Mouse (Mus musculus) neural tube, embryonic 15.5 days (tissue): ENCODE data around the gene Usmg5. TPM values are rescaled to one million over a fixed set of nuclear protein-coding genes. Genes with fewer than 3 reads are reported as not detected.
A peak's percentile ranks its signal among the peaks of the same experiment; 100 is the strongest.

ENCODE experiments used
- ATAC-seq: fragments of 200-750 bp; cut with Nextera tagmentation; 2 replicates; pipeline ENCODE4 v1.8.0; 2017; ENCODE audit warnings: mild to moderate bottlenecking, moderate TSS enrichment, moderate library complexity; ENCODE audit not compliant: low FRiP score
- H3K27ac ChIP-seq: fragments of 300-500 bp; sonication (generic); replicated peaks from 2 replicates; pipeline ENCODE4 v1.5.1; 2015; ENCODE audit warnings: mild to moderate bottlenecking, inconsistent platforms
- H3K27me3 ChIP-seq: fragments of 300-500 bp; sonication (generic); replicated peaks from 2 replicates; pipeline ENCODE4 v1.6.1; 2015; ENCODE audit warnings: inconsistent platforms
- H3K36me3 ChIP-seq: fragments of 300-500 bp; sonication (generic); 2 replicates; pipeline ENCODE4 v1.6.1; 2015; ENCODE audit warnings: inconsistent platforms
- H3K4me1 ChIP-seq: fragments of 300-500 bp; sonication (generic); 2 replicates; pipeline ENCODE4 v1.6.1; 2015; ENCODE audit warnings: inconsistent platforms
- H3K4me2 ChIP-seq: fragments of 300-500 bp; sonication (generic); 2 replicates; pipeline ENCODE4 v1.6.1; 2015; ENCODE audit warnings: inconsistent platforms, mild to moderate bottlenecking, moderate library complexity
- H3K4me3 ChIP-seq: fragments of 300-500 bp; sonication (generic); replicated peaks from 2 replicates; pipeline ENCODE4 v1.5.1; 2015; ENCODE audit warnings: mild to moderate bottlenecking, inconsistent platforms
- H3K9ac ChIP-seq: fragments of 300-500 bp; sonication (generic); replicated peaks from 2 replicates; pipeline ENCODE4 v1.6.1; 2015; ENCODE audit warnings: mild to moderate bottlenecking, inconsistent platforms
- H3K9me3 ChIP-seq: fragments of 300-500 bp; sonication (generic); replicated peaks from 2 replicates; pipeline ENCODE4 v1.6.1; 2016; ENCODE audit warnings: inconsistent platforms
- WGBS: fragments of 180-500 bp; shearing (Covaris S2); methylation state at CpG from one replicate; pipeline ENCODE4 v1.1.7; 2015; ENCODE audit warnings: mixed read lengths; 5-methylcytosine and 5-hydroxymethylcytosine counted together
- polyA plus RNA-seq: library from polyadenylated mRNA; unstranded; fragments of >200 nt; fragmentation: Nextera tagmentation; extraction: Ambion mirVana; gene quantifications from 2 replicates; pipeline ENCODE4 v1.2.1, GENCODE M21; 2015

The Usmg5 gene
- polyA plus RNA-seq, 1 experiment from 2014 or later = 1,925 TPM

- H3K27me3 ChIP-seq = no peaks in the 10 kb centered on the region
- H3K9me3 ChIP-seq = no peaks in the 10 kb centered on the region
- 48% methylated on average over 4 of the region's 4 CpGs for WGBS
- H3K27ac ChIP-seq = no peak overlapping the region
- no peak for ATAC-seq
- no peak overlapping the region for H3K9ac ChIP-seq
- peaks cover 73% of the 10 kb centered on the region for H3K36me3 ChIP-seq
- H3K4me3 ChIP-seq = no peak overlapping the region
- H3K4me2 ChIP-seq = no peak overlapping the region
- no peaks in the 10 kb centered on the region for H3K4me1 ChIP-seq
Measured at GRCm38 (mm10) chr19:47121054-47121453, 30.6 kb upstream of the Usmg5 start.

GRCm38 (mm10) chr19:47118634-47119033, 28.2 kb upstream of the Usmg5 start:
- H3K36me3 ChIP-seq = peaks cover 74% of the 10 kb centered on the region
- no peak overlapping the region for H3K4me3 ChIP-seq
- no peaks in the 10 kb centered on the region for H3K4me1 ChIP-seq

GRCm38 (mm10) chr19:47104641-47105271, 14.3 kb upstream of the Usmg5 start:
- no peaks in the 10 kb centered on the region for H3K4me1 ChIP-seq
- H3K9ac ChIP-seq = no peak overlapping the region
- ATAC-seq = no peak
- WGBS = 93% methylated on average over 9 of the region's 9 CpGs
- no peak overlapping the region for H3K4me2 ChIP-seq
- H3K27me3 ChIP-seq = no peaks in the 10 kb centered on the region
- no peak overlapping the region for H3K4me3 ChIP-seq
- H3K27ac ChIP-seq = no peak overlapping the region
- H3K36me3 ChIP-seq = peaks cover 99% of the 10 kb centered on the region
- no peaks in the 10 kb centered on the region for H3K9me3 ChIP-seq

More at GRCm38 (mm10) chr19:47118634-47119033, 28.2 kb upstream of the Usmg5 start:
- no peak overlapping the region for H3K9ac ChIP-seq
- 86% methylated on average over 2 of the region's 2 CpGs for WGBS
- ATAC-seq = no peak
- H3K27me3 ChIP-seq = no peaks in the 10 kb centered on the region
- no peaks in the 10 kb centered on the region for H3K9me3 ChIP-seq
- H3K4me2 ChIP-seq = no peak overlapping the region
- H3K27ac ChIP-seq = no peak overlapping the region

- no peak for ATAC-seq
- Histone ChIP-seq H3K4me3 (no peak overlapping the region), H3K9me3 (no peaks in the 10 kb centered on the region), H3K27me3 (no peaks in the 10 kb centered on the region), H3K36me3 (peaks cover 99% of the 10 kb centered on the region), H3K4me2 (no peak overlapping the region), H3K4me1 (no peaks in the 10 kb centered on the region), H3K27ac (no peak overlapping the region), H3K9ac (no peak overlapping the region)
- 96% methylated on average over 5 of the region's 5 CpGs for WGBS
Measured at GRCm38 (mm10) chr19:47101080-47101479, 10.6 kb upstream of the Usmg5 start.

DNA sequence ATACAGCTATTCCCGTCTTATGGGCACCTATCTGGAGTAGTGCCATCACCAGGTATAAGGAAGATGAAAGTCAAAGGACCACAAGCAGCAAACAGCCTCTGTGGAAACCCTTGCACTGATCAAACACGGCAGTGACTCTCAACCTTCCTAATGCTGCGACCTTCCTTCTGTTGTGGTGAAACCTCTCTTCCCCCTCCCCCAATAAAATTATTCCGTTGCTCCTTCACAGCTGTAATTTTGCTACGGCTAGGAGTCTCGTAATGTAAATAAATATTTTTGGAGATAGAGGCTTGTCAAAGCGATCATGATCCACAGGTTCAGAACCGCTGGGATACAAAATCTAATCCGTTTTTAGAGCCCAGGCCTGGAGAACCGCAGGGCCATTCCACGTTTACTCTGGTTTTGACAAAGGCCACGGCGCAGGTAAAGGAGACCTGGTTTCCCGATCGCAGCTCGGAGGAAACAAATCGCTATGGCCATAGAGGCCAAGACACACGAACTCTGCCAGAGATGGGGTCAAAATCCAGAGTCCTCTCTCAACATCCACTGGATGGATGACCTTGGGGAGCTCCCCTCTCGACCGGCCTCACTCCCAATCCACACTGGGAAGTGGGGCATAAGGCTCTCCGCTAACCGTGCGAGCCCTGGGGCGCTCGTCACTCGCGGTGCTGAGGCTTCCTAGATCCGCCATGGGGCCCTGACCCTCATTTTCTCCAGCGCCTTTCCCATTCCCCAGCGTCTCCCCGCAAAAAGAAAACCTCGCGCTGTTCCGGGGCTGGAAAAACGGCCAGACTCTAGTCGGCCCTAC, 525 bp downstream of the Usmg5 start:
- Histone ChIP-seq H3K36me3 (peaks cover 29% of the 10 kb centered on the region), H3K9me3 (no peaks in the 10 kb centered on the region), H3K27ac (peak overlapping the region; percentile 91), H3K4me3 (peak overlapping the region; percentile 94), H3K9ac (peak overlapping the region; percentile 99), H3K4me2 (peak overlapping the region; percentile 68), H3K4me1 (peaks cover 31% of the 10 kb centered on the region), H3K27me3 (no peaks in the 10 kb centered on the region)
- peak; percentile 65 for ATAC-seq
- WGBS = 2% methylated on average over 36 of the region's 36 CpGs

- Histone ChIP-seq H3K36me3 (peaks cover 33% of the 10 kb centered on the region), H3K27me3 (no peaks in the 10 kb centered on the region), H3K4me1 (peaks cover 31% of the 10 kb centered on the region), H3K9ac (no peak overlapping the region), H3K4me2 (no peak overlapping the region), H3K27ac (no peak overlapping the region), H3K9me3 (no peaks in the 10 kb centered on the region), H3K4me3 (no peak overlapping the region)
- WGBS = 94% methylated on average over 3 of the region's 3 CpGs
- ATAC-seq = no peak
Measured at GRCm38 (mm10) chr19:47088226-47088625, 2.2 kb downstream of the Usmg5 start.

DNA sequence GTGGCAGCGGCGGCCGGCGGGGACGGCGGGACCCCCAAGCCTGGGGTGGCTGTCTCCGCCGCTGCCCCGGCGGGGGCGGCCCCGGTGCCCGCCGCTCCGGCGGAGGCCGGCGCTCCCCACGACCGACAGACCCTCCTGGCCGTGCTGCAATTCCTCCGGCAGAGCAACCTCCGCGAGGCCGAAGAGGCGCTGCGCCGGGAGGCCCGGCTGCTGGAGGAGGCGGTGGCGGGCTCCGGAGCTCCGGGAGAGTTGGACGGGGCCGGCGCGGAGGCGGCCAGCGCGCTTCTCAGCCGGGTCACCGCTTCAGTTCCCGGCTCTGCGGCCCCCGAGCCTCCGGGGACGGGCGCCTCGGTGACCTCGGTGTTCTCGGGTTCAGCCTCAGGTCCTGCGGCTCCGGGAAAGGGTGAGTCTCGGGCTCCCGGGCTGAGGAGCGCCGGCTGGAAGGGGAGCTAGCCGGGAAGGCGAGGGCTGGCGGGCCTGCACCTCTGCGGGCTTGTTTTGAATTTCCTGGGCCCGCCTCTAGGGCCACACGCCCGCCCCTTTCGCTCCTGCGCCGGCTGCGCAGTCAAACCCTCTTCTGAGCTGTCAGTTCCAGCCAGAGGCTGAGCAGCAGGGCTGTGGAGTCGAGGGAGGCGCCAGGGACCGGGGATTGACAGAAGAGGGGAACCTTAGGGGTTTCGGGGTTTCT, 22.4 kb downstream of the Usmg5 start:
- H3K4me3 ChIP-seq = peak overlapping the region; percentile 89
- ATAC-seq = peak; percentile 91
- H3K9me3 ChIP-seq = no peaks in the 10 kb centered on the region
- peak overlapping the region; percentile 90 for H3K27ac ChIP-seq
- peak overlapping the region; percentile 64 for H3K4me2 ChIP-seq
- no peaks in the 10 kb centered on the region for H3K27me3 ChIP-seq
- H3K4me1 ChIP-seq = peaks cover 13% of the 10 kb centered on the region
- H3K36me3 ChIP-seq = peaks cover 26% of the 10 kb centered on the region
- peak overlapping the region; percentile 79 for H3K9ac ChIP-seq
- WGBS = under 1% methylated on average over 60 of the region's 72 CpGs

GRCm38 (mm10) chr19:47067096-47067882, 23.2 kb downstream of the Usmg5 start, which contains the start of gene Taf5:
Gene Taf5 (plus strand): TSS chr19:47067746.
- peak within 1 kb of the TSS; percentile 64 for H3K4me2 ChIP-seq
- WGBS = 10% methylated on average over 49 of the region's 49 CpGs
- peak within 1 kb of the TSS; percentile 89 for H3K4me3 ChIP-seq
- no peaks in the 10 kb centered on the region for H3K27me3 ChIP-seq
- peaks cover 13% of the 10 kb centered on the region for H3K4me1 ChIP-seq
- H3K36me3 ChIP-seq = peaks cover 18% of the 10 kb centered on the region
- ATAC-seq = peak; percentile 77
- H3K27ac ChIP-seq = peak within 1 kb of the TSS; percentile 90
- peak within 1 kb of the TSS; percentile 79 for H3K9ac ChIP-seq
- H3K9me3 ChIP-seq = no peaks in the 10 kb centered on the region

DNA sequence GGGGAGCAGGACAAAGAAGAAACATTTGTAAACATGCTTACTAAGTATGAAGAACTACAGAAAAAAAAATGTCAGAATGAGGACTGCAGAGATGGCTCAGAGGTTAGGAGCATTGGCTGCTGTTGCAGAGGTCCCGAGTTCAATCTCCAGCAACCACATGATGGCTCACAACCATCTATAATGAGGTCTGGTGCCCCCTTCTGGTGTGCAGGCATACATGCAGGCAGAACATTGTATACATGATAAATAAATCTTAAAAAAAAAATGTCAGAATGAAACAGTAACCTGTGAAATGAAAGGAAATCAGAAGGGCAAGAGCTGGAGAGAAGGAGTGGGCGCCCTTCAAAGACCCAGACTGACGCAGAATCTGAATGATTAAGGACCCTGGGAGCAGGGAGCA, 24.6 kb downstream of the Usmg5 start:
- Histone ChIP-seq H3K4me3 (no peak overlapping the region), H3K27me3 (no peaks in the 10 kb centered on the region), H3K9me3 (no peaks in the 10 kb centered on the region), H3K4me1 (peaks cover 13% of the 10 kb centered on the region), H3K27ac (no peak overlapping the region), H3K4me2 (no peak overlapping the region), H3K36me3 (peaks cover 4% of the 10 kb centered on the region; the same call in 1 of the 2 replicates), H3K9ac (no peak overlapping the region)
- WGBS = 92% methylated on average over 3 of the region's 3 CpGs
- ATAC-seq = no peak

DNA sequence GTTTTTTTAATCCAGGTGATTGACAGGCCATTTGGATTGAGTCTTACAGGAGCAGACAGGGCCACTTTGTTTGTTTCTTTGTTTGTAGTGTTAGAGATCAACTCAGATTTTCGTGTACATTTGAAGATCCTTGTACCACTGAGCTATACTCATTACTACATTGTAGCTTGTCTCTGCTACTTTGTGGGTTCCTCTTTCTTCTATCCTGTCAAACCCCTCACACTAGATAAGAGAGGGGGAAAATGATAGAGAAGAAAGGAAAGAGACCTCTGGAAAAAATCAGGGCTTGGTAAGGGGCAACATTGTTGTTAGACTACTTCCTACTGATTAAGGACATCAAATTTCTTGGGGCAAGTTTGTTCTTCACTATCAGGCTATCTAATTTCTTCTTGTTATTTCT, 32.8 kb downstream of the Usmg5 start:
- no peaks in the 10 kb centered on the region for H3K36me3 ChIP-seq
- WGBS = 72% methylated on average over 1 of the region's 1 CpGs
- no peaks in the 10 kb centered on the region for H3K9me3 ChIP-seq
- H3K27ac ChIP-seq = no peak overlapping the region
- no peak overlapping the region for H3K4me2 ChIP-seq
- no peak for ATAC-seq
- H3K27me3 ChIP-seq = no peaks in the 10 kb centered on the region
- no peak overlapping the region for H3K4me3 ChIP-seq
- no peaks in the 10 kb centered on the region for H3K4me1 ChIP-seq
- no peak overlapping the region for H3K9ac ChIP-seq

DNA sequence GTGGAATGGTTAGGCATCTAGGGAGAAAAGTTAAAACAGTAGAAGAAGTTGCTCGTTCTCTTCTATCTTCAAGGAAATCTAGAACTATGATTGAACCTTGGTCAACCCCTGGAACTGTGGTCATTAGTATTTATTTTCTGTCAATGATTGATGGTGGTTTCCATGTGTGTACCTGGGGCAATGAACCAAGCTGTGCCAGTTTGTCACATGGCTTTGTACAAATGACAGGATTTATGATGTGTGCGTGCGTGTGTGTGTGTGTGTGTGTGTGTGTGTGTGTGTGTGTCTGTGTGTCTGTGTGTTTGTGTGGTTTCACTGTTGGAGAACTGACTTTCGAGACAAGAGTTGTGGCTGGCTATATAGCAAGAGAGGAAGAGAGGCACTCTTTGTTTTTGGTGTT, 37.0 kb downstream of the Usmg5 start:
- H3K27me3 ChIP-seq = no peaks in the 10 kb centered on the region
- no peak overlapping the region for H3K4me3 ChIP-seq
- 82% methylated on average over 4 of the region's 4 CpGs for WGBS
- H3K27ac ChIP-seq = no peak overlapping the region
- no peak overlapping the region for H3K4me2 ChIP-seq
- no peak overlapping the region for H3K9ac ChIP-seq
- no peaks in the 10 kb centered on the region for H3K36me3 ChIP-seq
- no peak for ATAC-seq
- peaks cover 16% of the 10 kb centered on the region for H3K4me1 ChIP-seq
- H3K9me3 ChIP-seq = no peaks in the 10 kb centered on the region
